Mouse (Mus musculus) liver, embryonic 15.5 days (tissue): ENCODE measurements around the gene Dio1. TPM values are rescaled to one million over a fixed set of nuclear protein-coding genes. Genes with fewer than 3 reads are reported as not detected.

Experiments used
- ATAC-seq: fragments of 200-750 bp; cut with Nextera tagmentation; 2 replicates; pipeline ENCODE4 v1.8.0; 2017; ENCODE audit warnings: moderate number of reproducible peaks, mild to moderate bottlenecking, moderate library complexity; ENCODE audit not compliant: insufficient read depth
- H3K27ac ChIP-seq: fragments of 300-500 bp; sonication (generic); replicated peaks from 2 replicates; pipeline ENCODE4 v1.5.1; 2015; ENCODE audit warnings: mild to moderate bottlenecking, inconsistent platforms
- H3K27me3 ChIP-seq: fragments of 300-500 bp; sonication (generic); 2 replicates; pipeline ENCODE4 v1.6.1; 2015; ENCODE audit warnings: mild to moderate bottlenecking, inconsistent platforms
- H3K36me3 ChIP-seq: fragments of 300-500 bp; sonication (generic); replicated peaks from 2 replicates; pipeline ENCODE4 v1.6.1; 2015; ENCODE audit warnings: moderate library complexity, mild to moderate bottlenecking, inconsistent platforms
- H3K4me1 ChIP-seq: fragments of 300-500 bp; sonication (generic); replicated peaks from 2 replicates; pipeline ENCODE4 v1.6.1; 2015; ENCODE audit warnings: inconsistent platforms
- H3K4me2 ChIP-seq: fragments of 300-500 bp; sonication (generic); 2 replicates; pipeline ENCODE4 v1.6.1; 2015; ENCODE audit warnings: moderate library complexity, mild to moderate bottlenecking, inconsistent platforms
- H3K4me3 ChIP-seq: fragments of 300-500 bp; sonication (generic); replicated peaks from 2 replicates; pipeline ENCODE4 v1.5.1; 2015; ENCODE audit warnings: mild to moderate bottlenecking, inconsistent platforms
- H3K9ac ChIP-seq: fragments of 300-500 bp; sonication (generic); 2 replicates; pipeline ENCODE4 v1.6.1; 2015; ENCODE audit warnings: moderate library complexity, mild to moderate bottlenecking, inconsistent platforms
- H3K9me3 ChIP-seq: fragments of 300-500 bp; sonication (generic); replicated peaks from 2 replicates; pipeline ENCODE4 v1.6.1; 2016; ENCODE audit warnings: inconsistent platforms
- WGBS: fragments of 180-500 bp; shearing (Covaris S2); methylation state at CpG from one replicate; pipeline ENCODE4 v1.1.7; 2015; ENCODE audit warnings: mixed read lengths; ENCODE audit not compliant: insufficient replicate concordance; 5-methylcytosine and 5-hydroxymethylcytosine counted together
- polyA plus RNA-seq: library from polyadenylated mRNA; unstranded; fragments of >200 nt; fragmentation: Nextera tagmentation; extraction: Ambion mirVana; gene quantifications from 2 replicates; pipeline ENCODE4 v1.2.1, GENCODE M21; 2015

The Dio1 gene
- polyA plus RNA-seq, 1 experiment from 2014 or later: not detected

DNA sequence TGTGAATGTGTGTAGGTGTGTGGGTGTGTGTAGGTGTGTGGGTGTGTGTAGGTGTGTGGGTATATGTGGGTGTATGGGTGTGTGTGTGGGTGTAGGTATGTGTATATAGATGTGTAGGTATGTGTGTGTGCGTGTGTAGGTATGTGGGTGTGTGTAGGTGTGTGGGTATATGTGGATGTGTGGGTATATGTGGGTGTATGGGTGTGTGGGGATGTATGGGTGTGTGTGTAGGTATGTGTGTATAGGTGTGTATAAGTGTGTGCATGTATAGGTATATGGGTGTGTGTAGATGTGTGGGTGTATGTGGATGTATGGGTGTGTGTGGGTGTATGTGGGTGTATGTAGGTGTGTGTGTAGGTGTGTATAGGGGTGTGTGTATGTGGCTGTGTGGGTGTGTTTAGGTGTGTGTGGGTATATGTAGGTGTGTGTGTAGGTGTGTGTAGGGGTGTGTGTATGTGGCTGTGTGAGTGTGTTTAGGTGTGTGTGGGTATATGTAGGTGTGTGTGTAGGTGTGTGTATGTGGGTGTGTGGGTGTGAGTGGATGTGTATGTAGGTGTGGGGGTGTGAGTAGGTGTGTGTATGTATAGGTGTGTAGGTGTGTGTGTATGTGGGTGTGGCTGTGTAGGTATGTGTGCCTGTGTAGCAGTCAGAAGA is 5.9 kb downstream of the Dio1 start:
- Histone ChIP-seq H3K4me2 (no peak overlapping the region), H3K9ac (no peak overlapping the region), H3K4me3 (no peak overlapping the region), H3K27me3 (peaks cover 6% of the 10 kb centered on the region; the same call in 1 of the 2 replicates), H3K4me1 (peaks cover 7% of the 10 kb centered on the region), H3K27ac (no peak overlapping the region), H3K36me3 (no peaks in the 10 kb centered on the region), H3K9me3 (no peaks in the 10 kb centered on the region)
- ATAC-seq: no peak
- 86% methylated on average over 1 of the region's 1 CpGs for WGBS

DNA sequence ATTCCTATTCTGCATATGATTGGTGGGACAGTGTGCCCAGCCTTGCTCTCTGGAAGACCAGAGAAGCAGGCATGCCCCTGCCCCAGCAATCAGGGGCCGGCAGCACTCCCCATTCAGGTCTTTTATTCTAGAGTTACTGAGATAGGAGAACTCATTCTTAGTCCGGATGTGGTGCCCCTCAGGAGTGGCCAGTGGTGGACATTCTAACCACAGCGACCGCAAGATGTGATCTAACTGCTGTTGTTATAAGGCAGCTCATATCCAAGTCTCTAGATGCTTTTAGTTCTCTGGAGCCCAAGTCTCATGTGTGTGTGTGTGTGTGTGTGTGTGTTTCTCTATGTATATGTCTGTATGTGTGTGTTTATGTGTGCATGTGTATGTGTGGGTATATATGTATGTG is 6.6 kb downstream of the Dio1 start:
- Histone ChIP-seq H3K4me3 (no peak overlapping the region), H3K36me3 (no peaks in the 10 kb centered on the region), H3K4me1 (peaks cover 7% of the 10 kb centered on the region), H3K27ac (no peak overlapping the region), H3K9ac (no peak overlapping the region), H3K27me3 (peaks cover 4% of the 10 kb centered on the region; the same call in 1 of the 2 replicates), H3K4me2 (no peak overlapping the region), H3K9me3 (no peaks in the 10 kb centered on the region)
- ATAC-seq: no peak
- WGBS: 39% methylated on average over 4 of the region's 4 CpGs

- 71% methylated on average over 7 of the region's 7 CpGs for WGBS
- H3K4me2 ChIP-seq: no peak overlapping the region
- H3K36me3 ChIP-seq: no peaks in the 10 kb centered on the region
- H3K27me3 ChIP-seq: peaks cover 4% of the 10 kb centered on the region; the same call in 1 of the 2 replicates
- H3K9me3 ChIP-seq: no peaks in the 10 kb centered on the region
- ATAC-seq: no peak
- H3K27ac ChIP-seq: no peak overlapping the region
- no peak overlapping the region for H3K4me3 ChIP-seq
- peaks cover 7% of the 10 kb centered on the region for H3K4me1 ChIP-seq
- H3K9ac ChIP-seq: no peak overlapping the region
These were observed 7.1 kb downstream of the Dio1 start for GRCm38 (mm10) chr4:107299779-107300340.

DNA sequence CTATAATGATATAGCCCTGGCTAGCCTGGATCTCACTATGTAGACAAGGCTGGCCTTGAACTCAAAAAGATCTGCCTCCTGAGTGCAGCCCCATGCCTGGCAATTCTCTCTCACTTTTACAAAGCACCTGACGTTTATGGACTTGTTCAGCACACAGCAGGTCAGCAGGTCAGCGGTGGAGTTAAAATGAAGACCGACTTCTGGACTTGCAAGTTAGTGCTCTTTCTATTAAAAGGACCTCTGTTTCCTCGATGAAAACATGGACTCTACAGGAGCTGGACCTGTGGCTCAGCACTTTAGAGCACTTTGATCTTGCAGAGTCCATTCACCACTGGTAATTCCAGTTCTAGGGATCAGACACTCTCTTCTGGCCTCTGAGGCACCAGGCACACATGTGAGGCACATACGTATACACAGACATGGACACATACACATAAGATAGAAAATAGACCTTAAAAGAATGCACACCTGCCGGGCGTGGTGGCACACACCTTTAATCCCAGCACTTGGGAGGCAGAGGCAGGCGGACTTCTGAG is 8.8 kb downstream of the Dio1 start:
- H3K4me1 ChIP-seq: peaks cover 7% of the 10 kb centered on the region; the same call in 1 of the 2 replicates
- WGBS: 56% methylated on average over 8 of the region's 8 CpGs
- ATAC-seq: no peak
- H3K36me3 ChIP-seq: no peaks in the 10 kb centered on the region
- no peak overlapping the region for H3K27ac ChIP-seq
- no peak overlapping the region for H3K4me2 ChIP-seq
- H3K27me3 ChIP-seq: no peaks in the 10 kb centered on the region
- H3K9ac ChIP-seq: no peak overlapping the region
- no peak overlapping the region for H3K4me3 ChIP-seq
- no peaks in the 10 kb centered on the region for H3K9me3 ChIP-seq

DNA sequence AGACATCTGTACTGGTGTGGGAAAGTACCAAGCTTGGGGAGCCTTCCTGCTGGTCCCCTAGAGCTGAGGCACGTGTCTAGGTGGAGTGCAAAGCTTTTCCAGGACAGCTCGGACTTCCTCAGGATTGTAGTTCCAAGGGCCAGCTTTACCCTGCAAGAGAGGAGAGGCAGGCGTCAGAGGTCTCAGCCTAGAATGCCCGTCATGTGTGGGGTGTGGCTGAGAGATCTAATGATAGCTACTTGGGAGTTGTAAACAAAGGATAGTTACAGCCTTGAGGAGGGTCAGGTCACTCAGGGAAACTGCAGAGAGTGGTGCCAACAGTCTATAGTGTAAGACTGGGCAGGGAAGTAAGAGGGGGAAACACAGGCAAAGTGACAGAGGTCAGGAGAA is 14.7 kb downstream of the Dio1 start:
- Histone ChIP-seq H3K4me1 (no peaks in the 10 kb centered on the region), H3K9me3 (no peaks in the 10 kb centered on the region), H3K9ac (no peak overlapping the region), H3K27ac (no peak overlapping the region), H3K27me3 (no peaks in the 10 kb centered on the region), H3K4me3 (no peak overlapping the region), H3K4me2 (no peak overlapping the region), H3K36me3 (no peaks in the 10 kb centered on the region)
- ATAC-seq: no peak
- WGBS: 21% methylated on average over 4 of the region's 4 CpGs

DNA sequence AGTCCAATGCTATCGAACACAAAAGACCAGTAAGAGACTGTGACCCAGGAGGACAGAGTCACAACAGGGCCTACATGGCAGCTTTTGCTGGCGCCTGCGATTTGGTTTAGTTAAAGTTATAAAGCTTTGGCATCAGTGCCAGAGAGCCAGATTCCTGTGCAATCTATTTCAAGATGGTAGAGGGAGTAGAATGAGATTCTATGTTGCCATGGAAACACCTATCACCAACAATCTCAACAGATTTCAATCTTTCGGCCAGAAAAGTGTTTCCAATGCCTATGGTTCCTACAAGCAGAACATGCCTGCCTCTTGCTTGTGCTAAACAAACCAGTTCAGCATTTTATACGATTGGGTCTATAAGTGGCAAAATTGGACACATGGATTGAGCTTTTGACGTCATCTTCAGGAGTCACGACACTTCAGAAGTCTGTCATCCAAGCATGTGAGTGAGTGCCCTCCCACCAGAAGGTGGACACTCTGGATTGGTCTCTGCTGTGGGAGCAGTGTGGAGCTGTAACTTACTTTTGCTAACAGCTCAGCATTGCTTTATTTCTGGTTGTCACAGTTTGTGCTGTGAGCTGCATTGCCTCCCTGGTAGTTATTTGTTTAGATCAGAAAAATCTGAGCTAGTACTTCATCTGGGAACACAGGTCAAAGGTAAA is 15.2 kb downstream of the Dio1 start:
- Histone ChIP-seq H3K27me3 (no peaks in the 10 kb centered on the region), H3K4me3 (no peak overlapping the region), H3K9ac (no peak overlapping the region), H3K4me2 (no peak overlapping the region), H3K9me3 (no peaks in the 10 kb centered on the region), H3K27ac (no peak overlapping the region), H3K4me1 (no peaks in the 10 kb centered on the region), H3K36me3 (no peaks in the 10 kb centered on the region)
- WGBS: 64% methylated on average over 7 of the region's 7 CpGs
- no peak for ATAC-seq

- Histone ChIP-seq H3K4me2 (no peak overlapping the region), H3K4me1 (no peaks in the 10 kb centered on the region), H3K9me3 (no peaks in the 10 kb centered on the region), H3K9ac (no peak overlapping the region), H3K27ac (no peak overlapping the region), H3K4me3 (no peak overlapping the region), H3K36me3 (no peaks in the 10 kb centered on the region), H3K27me3 (no peaks in the 10 kb centered on the region)
- no peak for ATAC-seq
- WGBS: 59% methylated on average over 2 of the region's 2 CpGs
These were observed 19.5 kb downstream of the Dio1 start for GRCm38 (mm10) chr4:107287517-107287916.

DNA sequence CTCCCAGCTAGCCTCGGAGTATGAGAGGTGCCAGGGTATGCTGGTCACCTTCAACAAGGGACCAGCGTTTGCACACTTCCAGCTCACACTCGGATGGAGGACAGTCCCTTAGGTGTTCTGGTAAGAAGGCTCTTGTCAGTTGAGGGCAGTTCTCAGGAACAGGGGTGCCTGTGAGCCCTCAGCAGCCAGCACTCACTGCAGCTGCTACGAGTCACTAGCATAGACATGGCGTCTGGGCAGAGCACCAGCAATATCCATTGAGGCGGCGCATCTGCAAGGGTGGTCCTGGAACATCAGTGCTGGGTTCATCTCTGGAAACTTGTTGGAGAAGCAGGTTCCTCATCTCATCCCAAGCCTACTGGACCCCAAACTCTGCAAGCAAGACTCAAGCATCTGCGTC is 20.6 kb downstream of the Dio1 start:
- no peak overlapping the region for H3K4me3 ChIP-seq
- H3K4me1 ChIP-seq: no peaks in the 10 kb centered on the region
- H3K4me2 ChIP-seq: no peak overlapping the region
- H3K9me3 ChIP-seq: no peaks in the 10 kb centered on the region
- H3K27ac ChIP-seq: no peak overlapping the region
- no peaks in the 10 kb centered on the region for H3K27me3 ChIP-seq
- H3K36me3 ChIP-seq: no peaks in the 10 kb centered on the region
- 75% methylated on average over 8 of the region's 8 CpGs for WGBS
- no peak overlapping the region for H3K9ac ChIP-seq
- no peak for ATAC-seq

DNA sequence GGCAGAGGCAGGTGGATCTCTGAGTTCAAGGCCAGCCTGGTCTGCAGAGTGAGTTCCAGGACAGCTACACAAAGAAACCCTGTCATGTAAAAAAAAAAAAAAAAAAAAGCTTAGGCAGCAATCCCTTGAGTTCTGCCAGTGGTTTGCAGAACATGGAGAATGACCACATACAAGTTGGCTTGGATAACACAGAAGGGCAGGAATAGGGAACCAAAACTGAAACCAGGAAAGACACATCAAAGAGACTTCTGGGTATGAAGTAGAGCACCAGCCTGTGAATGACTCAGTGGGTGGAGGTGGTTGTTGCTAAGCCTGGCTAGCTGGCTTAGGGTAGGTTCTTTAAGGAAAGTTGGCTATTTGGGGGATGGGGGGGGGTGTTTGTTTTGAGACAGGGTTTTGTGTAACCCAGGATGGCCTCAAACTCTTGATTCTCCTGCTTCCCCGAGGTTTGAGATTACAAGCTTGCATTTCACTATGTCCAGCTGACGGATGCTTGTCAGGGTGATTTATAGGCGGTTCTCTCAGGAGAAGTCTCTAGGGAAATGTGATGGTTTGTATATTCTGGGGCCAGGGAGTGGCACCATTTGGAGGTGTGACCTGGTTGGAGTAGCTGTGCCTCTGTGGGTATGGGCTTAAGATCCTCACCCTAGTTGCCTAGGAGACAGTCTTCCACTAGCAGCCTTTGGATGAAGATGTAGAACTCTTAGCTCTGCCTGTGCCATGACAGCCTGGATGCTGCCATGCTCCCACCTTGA is 21.3 kb downstream of the Dio1 start:
- no peak overlapping the region for H3K27ac ChIP-seq
- H3K4me1 ChIP-seq: no peaks in the 10 kb centered on the region
- H3K4me2 ChIP-seq: no peak overlapping the region
- H3K4me3 ChIP-seq: no peak overlapping the region
- no peak overlapping the region for H3K9ac ChIP-seq
- no peaks in the 10 kb centered on the region for H3K9me3 ChIP-seq
- H3K27me3 ChIP-seq: no peaks in the 10 kb centered on the region
- 56% methylated on average over 3 of the region's 3 CpGs for WGBS
- no peak for ATAC-seq
- H3K36me3 ChIP-seq: no peaks in the 10 kb centered on the region

- H3K4me3 ChIP-seq: no peak overlapping the region
- no peaks in the 10 kb centered on the region for H3K27me3 ChIP-seq
- WGBS: 69% methylated on average over 7 of the region's 7 CpGs
- H3K36me3 ChIP-seq: no peaks in the 10 kb centered on the region
- no peak overlapping the region for H3K4me2 ChIP-seq
- H3K4me1 ChIP-seq: no peaks in the 10 kb centered on the region
- H3K9me3 ChIP-seq: no peaks in the 10 kb centered on the region
- ATAC-seq: no peak
- H3K9ac ChIP-seq: no peak overlapping the region
- H3K27ac ChIP-seq: no peak overlapping the region
These were observed 26.0 kb downstream of the Dio1 start for GRCm38 (mm10) chr4:107280843-107281475.
